Mouse (Mus musculus): Measurements from ENCODE around the gene Fam228b. TPM values are rescaled to one million over a fixed set of nuclear protein-coding genes. Genes with fewer than 3 reads are reported as not detected.
"Not testable (repeated sequence)": the region's sequence is repeated elsewhere in the genome, so short reads cannot be mapped to it uniquely, and the experiment has no call there.

Gene Fam228b
- total RNA-seq, 2 experiments from 2014 or later: 11.1 to 14.9 TPM

- intact Hi-C loops (cut with DNase I): no loop called here
- no peak for DNase-seq (ENCODE audit: extremely low spot score in 1 of 2, low spot score in 2 of 2)
Measured at GRCm38 (mm10) chr12:4706175-4706574, 62.9 kb downstream of the Fam228b start.

DNA sequence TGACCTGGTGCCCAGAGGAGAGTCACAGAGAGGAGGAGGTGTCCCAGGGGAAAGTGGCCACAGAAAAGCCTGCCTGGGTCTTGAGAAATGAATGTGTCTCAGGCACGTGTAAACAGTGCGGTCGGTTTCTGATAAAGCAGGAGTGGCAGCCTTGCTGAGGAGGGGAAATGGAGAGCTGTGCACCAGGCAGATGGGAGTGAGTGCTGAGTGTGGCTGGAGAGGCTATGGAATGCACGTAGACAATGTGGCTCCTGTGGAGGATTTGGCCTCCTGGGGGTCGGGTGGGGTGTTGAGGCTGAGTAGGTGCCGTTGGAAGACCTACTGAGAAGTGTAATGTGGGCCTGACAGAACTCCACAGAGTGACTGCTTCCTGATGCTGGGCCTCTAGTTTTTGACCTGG, 63.4 kb downstream of the Fam228b start:
- intact Hi-C loops (cut with DNase I); DNase-seq (ENCODE audit: extremely low spot score in 1 of 2, low spot score in 2 of 2): not testable (repeated sequence)

GRCm38 (mm10) chr12:4694534-4694933, 74.5 kb downstream of the Fam228b start:
- intact Hi-C loops (cut with DNase I): no loop called here
- no peak for DNase-seq (ENCODE audit: extremely low spot score in 1 of 2, low spot score in 2 of 2)

GRCm38 (mm10) chr12:4691193-4691592, 77.9 kb downstream of the Fam228b start:
- no peak for DNase-seq (ENCODE audit: extremely low spot score in 1 of 2, low spot score in 2 of 2)
- intact Hi-C loops (cut with DNase I): no loop called here

Other genes with a start within 250 kb of the Fam228b start
- 10 to 100 TPM; 56.6 to 61.0 TPM for gene Itsn2, start 176.6 kb downstream of the Fam228b start, total RNA-seq (2021)
- not detected for gene Gm3625, start 176.3 kb downstream of the Fam228b start, total RNA-seq (2021)
- gene Fam228a, start 30.8 kb downstream of the Fam228b start, total RNA-seq (2021): 1 to 10 TPM; 1.6 to 1.8 TPM
- 10 to 100 TPM; 13.5 to 13.9 TPM for gene Pfn4, start 245 bp downstream of the Fam228b start, total RNA-seq (2021)
- gene Sf3b6, start 48.3 kb upstream of the Fam228b start, total RNA-seq (2021): 10 to 100 TPM; 95.6 to 98.8 TPM
- gene Fkbp1b, start 72.3 kb upstream of the Fam228b start, total RNA-seq (2021): 100 to 1,000 TPM; 112 to 132 TPM
- 10 to 100 TPM in 1 of 2 experiments, 1 to 10 TPM in 1; 9.8 to 11.6 TPM for gene Wdcp, start 74.0 kb upstream of the Fam228b start, total RNA-seq (2021)
- gene Mfsd2b, start 105.1 kb upstream of the Fam228b start, total RNA-seq (2021): under 1 TPM; 0.91 to 0.94 TPM
- 10 to 100 TPM; 44.9 to 47.2 TPM for gene Ubxn2a, start 138.4 kb upstream of the Fam228b start, total RNA-seq (2021)
- 10 to 100 TPM; 26.6 to 29.4 TPM for gene Atad2b, start 148.1 kb upstream of the Fam228b start, total RNA-seq (2021)

Data from left cerebral cortex, postnatal 10 days (tissue).